Mouse (Mus musculus) CH12.LX (cell line): ENCODE results near the gene Prkcb. TPM values are rescaled to one million over a fixed set of nuclear protein-coding genes. Genes with fewer than 3 reads are reported as not detected.

Source experiments
- DNase-seq: peaks from one replicate; pipeline ENCODE4 v3.0.0-alpha.2; 2013; ENCODE audit errors: extremely low read depth
- H3K27ac ChIP-seq: 2 replicates; pipeline ENCODE4 v1.5.1; 2012; ENCODE audit warnings: low read depth, mild to moderate bottlenecking, control low read depth, moderate library complexity; ENCODE audit not compliant: insufficient read depth
- H3K27me3 ChIP-seq: replicated peaks from 2 replicates; pipeline ENCODE3; 2012; ENCODE audit warnings: inconsistent platforms
- H3K36me3 ChIP-seq, 2 experiments: replicated peaks in 1 of 2; 2 replicates each; pipeline versions ENCODE3 to v1.6.1; 2012; ENCODE audit warnings: inconsistent platforms in 1 of 2, low read length in 1 of 2, mild to moderate bottlenecking in 1 of 2, mixed read lengths in 1 of 2, moderate library complexity in 1 of 2; ENCODE audit not compliant: control insufficient read depth in 1 of 2, insufficient read depth in 1 of 2
- H3K4me1 ChIP-seq, 2 experiments: 2 replicates each; pipeline ENCODE4 v1.6.1; 2012; ENCODE audit warnings: inconsistent platforms in 1 of 2, moderate library complexity in 1 of 2; ENCODE audit not compliant: insufficient read depth in 2 of 2, control insufficient read depth in 1 of 2
- H3K4me2 ChIP-seq: 2 replicates; pipeline ENCODE4 v1.6.1; 2012; ENCODE audit warnings: low read depth, mild to moderate bottlenecking, control low read depth; ENCODE audit not compliant: poor library complexity, insufficient read depth, severe bottlenecking
- H3K4me3 ChIP-seq, 3 experiments: fragments of 150-350 bp in 1 of 3; sonication (generic) in 1 of 3; replicated peaks in 1 of 3; 2 replicates each; pipeline versions ENCODE3 to v1.5.1; 2011 to 2012; ENCODE audit warnings: low read depth in 2 of 3, low read length in 2 of 3, mild to moderate bottlenecking in 2 of 3, moderate library complexity in 2 of 3, control low read depth in 1 of 3, improper control_type of control experiment in 1 of 3, inconsistent platforms in 1 of 3, mixed read lengths in 1 of 3; ENCODE audit not compliant: poor library complexity in 1 of 3
- H3K79me2 ChIP-seq: replicated peaks from 2 replicates; pipeline ENCODE4 v1.6.1; 2012; ENCODE audit warnings: mild to moderate bottlenecking, moderate library complexity; ENCODE audit not compliant: control insufficient read depth, poor library complexity, insufficient read depth, severe bottlenecking; ENCODE audit errors: extremely low read depth
- H3K9ac ChIP-seq: 2 replicates; pipeline ENCODE4 v1.6.1; 2012; ENCODE audit warnings: low read depth, mild to moderate bottlenecking, control low read depth, moderate library complexity; ENCODE audit not compliant: insufficient read depth
- H3K9me3 ChIP-seq: replicated peaks from 2 replicates; pipeline ENCODE3; 2012; ENCODE audit warnings: low read length, inconsistent platforms, mixed read lengths
- BHLHE40 ChIP-seq: IDR thresholded peaks from 2 replicates; pipeline ENCODE4 v1.6.1; 2011; ENCODE audit warnings: mild to moderate bottlenecking, low read depth, low read length, improper control_type of control experiment
- CHD1 ChIP-seq: IDR thresholded peaks from 2 replicates; pipeline ENCODE4 v1.6.1; 2012; ENCODE audit warnings: low read depth, low read length, improper control_type of control experiment, inconsistent platforms
- CHD2 ChIP-seq: IDR thresholded peaks from 2 replicates; pipeline ENCODE4 v1.6.1; 2011; ENCODE audit warnings: low read length, improper control_type of control experiment
- CTCF ChIP-seq, 2 experiments: IDR thresholded peaks in 1 of 2; conservative IDR thresholded peaks in 1 of 2; 2 replicates each; pipeline ENCODE4 v1.5.1; 2011 to 2012; ENCODE audit warnings: low read depth in 2 of 2, low read length in 2 of 2, improper control_type of control experiment in 1 of 2, inconsistent platforms in 1 of 2, mild to moderate bottlenecking in 1 of 2, moderate library complexity in 1 of 2
- ELF1 ChIP-seq: IDR thresholded peaks from 2 replicates; pipeline ENCODE4 v1.6.1; 2014; ENCODE audit warnings: low read depth, mild to moderate bottlenecking, inconsistent platforms, low read length, improper control_type of control experiment
- EP300 ChIP-seq: IDR thresholded peaks from 2 replicates; pipeline ENCODE4 v1.6.1; 2011; ENCODE audit warnings: low read length, improper control_type of control experiment
- ETS1 ChIP-seq: conservative IDR thresholded peaks from 2 replicates; pipeline ENCODE4 v1.6.1; 2012; ENCODE audit warnings: low read depth, mild to moderate bottlenecking, inconsistent platforms, low read length, improper control_type of control experiment, moderate library complexity
- IRF4 ChIP-seq: IDR thresholded peaks from 2 replicates; pipeline ENCODE4 v1.6.1; 2014; ENCODE audit warnings: low read depth, mild to moderate bottlenecking, inconsistent platforms, low read length, improper control_type of control experiment
- JUND ChIP-seq: conservative IDR thresholded peaks from 2 replicates; pipeline ENCODE4 v1.6.1; 2011; ENCODE audit warnings: low read depth, low read length, improper control_type of control experiment
- KAT2A ChIP-seq: IDR thresholded peaks from 2 replicates; pipeline ENCODE4 v1.6.1; 2012; ENCODE audit warnings: low read length, improper control_type of control experiment, inconsistent platforms; ENCODE audit not compliant: insufficient replicate concordance
- MAZ ChIP-seq: IDR thresholded peaks from 2 replicates; pipeline ENCODE4 v1.6.1; 2012; ENCODE audit warnings: low read depth, mild to moderate bottlenecking, inconsistent platforms, low read length, improper control_type of control experiment, moderate library complexity
- MYC ChIP-seq: IDR thresholded peaks from 2 replicates; pipeline ENCODE4 v1.6.1; 2011; ENCODE audit warnings: low read depth, mild to moderate bottlenecking, improper control_type of control experiment, low read length
- PAX5 ChIP-seq: IDR thresholded peaks from 2 replicates; pipeline ENCODE4 v1.6.1; 2012; ENCODE audit warnings: low read length, inconsistent platforms, mixed read lengths
- POLR2A ChIP-seq: IDR thresholded peaks from 2 replicates; pipeline ENCODE4 v1.6.1; 2011; ENCODE audit warnings: low read depth, mild to moderate bottlenecking, improper control_type of control experiment, low read length
- RAD21 ChIP-seq: IDR thresholded peaks from 2 replicates; pipeline ENCODE4 v1.6.1; 2011; ENCODE audit warnings: low read depth, mild to moderate bottlenecking, low read length, improper control_type of control experiment, moderate library complexity
- TBP ChIP-seq: conservative IDR thresholded peaks from 2 replicates; pipeline ENCODE4 v1.6.1; 2011; ENCODE audit warnings: low read depth, low read length, improper control_type of control experiment
- UBTF ChIP-seq: IDR thresholded peaks from 2 replicates; pipeline ENCODE4 v1.6.1; 2012; ENCODE audit warnings: low read depth, mild to moderate bottlenecking, inconsistent platforms, low read length, improper control_type of control experiment, moderate library complexity
- USF1 ChIP-seq: IDR thresholded peaks from 2 replicates; pipeline ENCODE4 v1.6.1; 2014; ENCODE audit warnings: low read depth, mild to moderate bottlenecking, inconsistent platforms, low read length, improper control_type of control experiment
- ZC3H11A ChIP-seq: IDR thresholded peaks from 2 replicates; pipeline ENCODE4 v1.6.1; 2012; ENCODE audit warnings: low read depth, mild to moderate bottlenecking, inconsistent platforms, low read length, improper control_type of control experiment
- ZNF384 ChIP-seq: IDR thresholded peaks from 2 replicates; pipeline ENCODE4 v1.6.1; 2012; ENCODE audit warnings: low read depth, low read length, improper control_type of control experiment, inconsistent platforms
- dilution Hi-C: fragments of 300-500 bp; cut with MboI; formaldehyde crosslinking; loops from 2 replicates; pipeline ENCODE4 v1.14.3; 2020; ENCODE audit warnings: low sequenced_read_pairs; ENCODE audit not compliant: extremely low pct_unique_long_range_greater_than_20kb, extremely low pct_ligation_motif_present
- in situ Hi-C: fragments of 300-500 bp; cut with MboI; formaldehyde crosslinking; loops from 3 replicates; pipeline ENCODE4 v1.14.3; 2019; ENCODE audit warnings: low sequenced_read_pairs, low pct_ligation_motif_present, low pct_unique_long_range_greater_than_20kb, mixed read lengths
- polyA plus RNA-seq: library from polyadenylated mRNA; unstranded; fragments of >175 nt; gene quantifications from 2 replicates; pipeline ENCODE4 v1.2.1, GENCODE M21; 2012; ENCODE audit warnings: low read depth; ENCODE audit not compliant: insufficient read length
- total RNA-seq, 2 experiments: library from RNA; depleted of rRNA; stranded (reverse); fragments of 300-350 nt in 1 of 2; fragments of >200 nt in 1 of 2; gene quantifications; 2 replicates each; pipeline ENCODE4 v1.2.3; 2012 to 2014

The Prkcb gene
- total and polyA plus RNA-seq, 3 experiments = 323 to 463 (median 337) TPM

DNA sequence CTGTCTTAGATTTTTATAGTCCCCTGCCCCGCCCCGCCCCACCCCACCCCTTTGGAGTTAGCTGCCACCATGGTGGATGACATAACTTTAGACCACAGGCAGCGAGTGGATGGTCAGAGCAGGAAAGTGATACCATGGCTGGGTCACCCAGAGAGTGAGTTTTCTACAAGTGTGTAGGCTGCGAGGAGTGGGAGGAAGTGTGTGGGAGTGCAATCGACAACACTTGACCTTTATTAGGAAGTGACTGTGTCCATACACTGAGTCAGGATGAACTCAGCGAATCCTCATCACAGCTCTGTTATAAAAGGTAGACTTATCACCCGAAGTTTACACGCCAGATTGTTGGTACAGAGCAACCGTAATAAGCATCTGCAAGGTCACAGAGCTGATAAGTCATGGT is 126.8 kb downstream of the Prkcb start:
- DNase-seq = no peak
- Histone ChIP-seq H3K4me1 (peaks cover 2 to 83% of the 10 kb centered on the region in 2 experiments; a peak in 3 of 4 replicates), H3K4me3 (no peak overlapping the region), H3K79me2 (peaks cover 62% of the 10 kb centered on the region), H3K9ac (no peak overlapping the region), H3K9me3 (no peaks in the 10 kb centered on the region), H3K36me3 (peaks cover 16 to 87% of the 10 kb centered on the region in 2 experiments), H3K27me3 (no peaks in the 10 kb centered on the region), H3K27ac (no peak overlapping the region), H3K4me2 (no peak overlapping the region)
- no peak for TF ChIP-seq CHD2
- no peak for TF ChIP-seq BHLHE40
- no peak for TF ChIP-seq IRF4
- no peak for TF ChIP-seq ELF1
- TF ChIP-seq JUND = no peak
- TF ChIP-seq CHD1 = no peak
- TF ChIP-seq TBP = no peak
- TF ChIP-seq UBTF = no peak
- TF ChIP-seq EP300 = no peak
- no peak for TF ChIP-seq RAD21
- TF ChIP-seq PAX5 = no peak
- TF ChIP-seq CTCF (conservative IDR thresholded peaks at IDR 0.05 in 1 of 2, IDR thresholded peaks at IDR 0.05 in 1 of 2; ENCODE audit: low read depth in 2 of 2, low read length in 2 of 2) = no peak
- no peak for TF ChIP-seq MAZ
- TF ChIP-seq ZNF384 = no peak
- no peak for TF ChIP-seq USF1
- no peak for TF ChIP-seq KAT2A
- no peak for TF ChIP-seq POLR2A
- TF ChIP-seq ETS1 = no peak
- TF ChIP-seq ZC3H11A = no peak
- dilution Hi-C loops (no loop called here), in situ Hi-C loops (no loop called here)

DNA sequence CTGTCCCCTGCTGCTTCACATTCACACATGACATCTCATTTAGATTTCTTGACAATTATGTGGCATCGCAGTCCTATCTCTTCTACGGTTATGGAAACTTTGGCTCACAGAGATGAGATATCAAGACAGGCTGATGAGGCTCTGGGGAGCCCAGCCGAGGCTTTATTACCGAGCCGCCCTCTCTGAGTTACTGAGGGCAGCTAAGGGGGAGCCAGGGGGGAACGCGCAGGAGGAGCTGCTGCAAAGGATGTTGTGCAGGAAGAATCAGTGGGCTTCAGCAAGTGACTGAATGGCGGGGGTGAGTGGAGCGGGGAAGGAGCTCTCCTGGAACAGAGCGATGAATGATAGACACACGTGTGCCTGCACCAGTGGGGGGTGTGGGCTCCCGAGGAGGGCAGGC is 127.4 kb downstream of the Prkcb start:
- Histone ChIP-seq H3K9ac (no peak overlapping the region), H3K4me1 (peaks cover 2 to 86% of the 10 kb centered on the region in 2 experiments; a peak in 3 of 4 replicates), H3K27ac (no peak overlapping the region), H3K27me3 (no peaks in the 10 kb centered on the region), H3K4me2 (no peak overlapping the region), H3K9me3 (no peaks in the 10 kb centered on the region), H3K79me2 (peaks cover 61% of the 10 kb centered on the region), H3K4me3 (no peak overlapping the region), H3K36me3 (peaks cover 16 to 86% of the 10 kb centered on the region in 2 experiments)
- in situ Hi-C loops = no loop called here
- no peak for DNase-seq
- dilution Hi-C loops = no loop called here
- no peak for TF ChIP-seq MYC
